ENCODE assay signal across 19 mouse cellular contexts in genomic region chr14:73424961-73425360, GRCm38 (mm10). TPM values are rescaled to one million over a fixed set of nuclear protein-coding genes. Genes with fewer than 3 reads are reported as not detected.
DNase-seq lines count a peak whose midpoint lies in the region; ATAC-seq and TF ChIP-seq lines count a peak whose summit lies in the region.
"Had no signal": no experiment of that assay in that cellular context is flagged by ENCODE, and none has a peak within 500 bp of the region (broad histone marks: within the 10 kb centered on the region; RNA-seq: fewer than 3 reads in every experiment).

No protein-coding gene starts in this region.

- H3K27ac ChIP-seq in hindbrain, embryonic 15.5 days (replicated peaks), result 0 out of 2 replicates have a peak overlapping the region, but pooled peaks have one; percentile 20
- H3K27ac ChIP-seq in hindbrain, embryonic 16.5 days (ENCODE audit: low read depth, low read length), result no peak overlapping the region
- H3K27ac ChIP-seq in midbrain, postnatal 0 days (ENCODE audit: low read depth, low read length), result no peak overlapping the region
- H3K27ac ChIP-seq in midbrain, embryonic 16.5 days (ENCODE audit: low read length), result no peak overlapping the region
- H3K27ac ChIP-seq in forebrain, postnatal 0 days (ENCODE audit: low read depth, low read length), result 0 out of 2 replicates have a peak overlapping the region, but pooled peaks have one; percentile 15
- H3K27ac ChIP-seq: heart, embryonic 13.5 days; intestine, embryonic 15.5 days; kidney, postnatal 0 days; limb, embryonic 15.5 days; midbrain, embryonic 10.5 days; neural tube, embryonic 15.5 days had no signal

- no peaks in the 10 kb centered on the region for H3K27me3 ChIP-seq in hindbrain, embryonic 15.5 days
- H3K27me3 ChIP-seq in hindbrain, embryonic 16.5 days (replicated peaks; ENCODE audit: control insufficient read depth, insufficient read depth, low read length), result no peaks in the 10 kb centered on the region
- H3K27me3 ChIP-seq in midbrain, postnatal 0 days (ENCODE audit: insufficient read depth, low read length), result no peaks in the 10 kb centered on the region
- H3K27me3 ChIP-seq in midbrain, embryonic 16.5 days (ENCODE audit: control insufficient read depth, insufficient read depth, low read depth, low read length), result no peaks in the 10 kb centered on the region
- H3K27me3 ChIP-seq in forebrain, postnatal 0 days (ENCODE audit: insufficient read depth, low read length), result no peaks in the 10 kb centered on the region
- H3K27me3 ChIP-seq: heart, embryonic 13.5 days; intestine, embryonic 15.5 days; limb, embryonic 15.5 days; neural tube, embryonic 15.5 days had no signal

- DNase-seq in midbrain, postnatal 0 days (ENCODE audit: low spot score), result peak; percentile 60
- DNase-seq in cerebellum, adult 8-10 months, result peak; percentile 76
- DNase-seq in forebrain, postnatal 0 days, result peak; percentile 53
- DNase-seq in thymus, postnatal 0 days (ENCODE audit: low spot score), result no peak
- no peak for DNase-seq in urinary bladder, postnatal 10 days (ENCODE audit: low spot score)
- DNase-seq: heart, postnatal 4 days; right cerebral cortex, postnatal 25 days; thymus, postnatal 14 days had no signal

- H3K9me3 ChIP-seq in hindbrain, embryonic 15.5 days, result no peaks in the 10 kb centered on the region
- H3K9me3 ChIP-seq in hindbrain, embryonic 16.5 days (ENCODE audit: control insufficient read depth, low read length), result no peaks in the 10 kb centered on the region
- H3K9me3 ChIP-seq in midbrain, postnatal 0 days (ENCODE audit: low read length), result no peaks in the 10 kb centered on the region
- H3K9me3 ChIP-seq in midbrain, embryonic 16.5 days (replicated peaks; ENCODE audit: control insufficient read depth, low read length, poor library complexity, severe bottlenecking), result no peaks in the 10 kb centered on the region
- no peaks in the 10 kb centered on the region for H3K9me3 ChIP-seq in forebrain, postnatal 0 days (ENCODE audit: low read length)
- H3K9me3 ChIP-seq: G1E; intestine, embryonic 15.5 days; limb, embryonic 15.5 days; midbrain, embryonic 10.5 days; neural tube, embryonic 15.5 days had no signal

- no peak for ATAC-seq in hindbrain, embryonic 15.5 days (ENCODE audit: low FRiP score, low read depth)
- ATAC-seq in hindbrain, embryonic 16.5 days, result no peak
- ATAC-seq in midbrain, postnatal 0 days (ENCODE audit: low FRiP score), result no peak
- ATAC-seq in midbrain, embryonic 16.5 days, result no peak
- ATAC-seq in forebrain, postnatal 0 days, result no peak
- ATAC-seq: intestine, embryonic 15.5 days had no signal

- H3K9ac ChIP-seq in hindbrain, embryonic 15.5 days, result no peak overlapping the region
- no peak overlapping the region for H3K9ac ChIP-seq in hindbrain, embryonic 16.5 days (ENCODE audit: low read depth, low read length)
- no peak overlapping the region for H3K9ac ChIP-seq in midbrain, postnatal 0 days (replicated peaks; ENCODE audit: low read length, poor library complexity, severe bottlenecking)
- H3K9ac ChIP-seq in midbrain, embryonic 16.5 days (ENCODE audit: low read depth, low read length), result no peak overlapping the region
- no peak overlapping the region for H3K9ac ChIP-seq in forebrain, postnatal 0 days
- H3K9ac ChIP-seq: heart, embryonic 13.5 days; intestine, embryonic 15.5 days; limb, embryonic 15.5 days; neural tube, embryonic 15.5 days had no signal

- H3K4me2 ChIP-seq in hindbrain, embryonic 15.5 days, result no peak overlapping the region
- no peak overlapping the region for H3K4me2 ChIP-seq in hindbrain, embryonic 16.5 days (ENCODE audit: low read length)
- H3K4me2 ChIP-seq in midbrain, postnatal 0 days (ENCODE audit: low read depth, low read length, poor library complexity, severe bottlenecking), result no peak overlapping the region
- no peak overlapping the region for H3K4me2 ChIP-seq in midbrain, embryonic 16.5 days (ENCODE audit: low read length)
- no peak overlapping the region for H3K4me2 ChIP-seq in forebrain, postnatal 0 days (ENCODE audit: low read depth)
- H3K4me2 ChIP-seq: heart, embryonic 13.5 days; intestine, embryonic 15.5 days; limb, embryonic 15.5 days; neural tube, embryonic 15.5 days had no signal

- no peak overlapping the region for H3K4me3 ChIP-seq in hindbrain, embryonic 15.5 days
- H3K4me3 ChIP-seq in hindbrain, embryonic 16.5 days (ENCODE audit: low read length), result no peak overlapping the region
- H3K4me3 ChIP-seq in midbrain, postnatal 0 days (ENCODE audit: low read depth, low read length), result no peak overlapping the region
- no peak overlapping the region for H3K4me3 ChIP-seq in midbrain, embryonic 16.5 days (ENCODE audit: low read depth, low read length)
- no peak overlapping the region for H3K4me3 ChIP-seq in forebrain, postnatal 0 days (ENCODE audit: low read depth, low read length)
- H3K4me3 ChIP-seq: heart, embryonic 13.5 days; intestine, embryonic 15.5 days; limb, embryonic 15.5 days; midbrain, embryonic 10.5 days; myocyte; neural tube, embryonic 15.5 days had no signal

- H3K4me1 ChIP-seq in hindbrain, embryonic 15.5 days (replicated peaks), result 0 out of 2 replicates have a peak, but pooled peaks cover 3% of the 10 kb centered on the region
- no peaks in the 10 kb centered on the region for H3K4me1 ChIP-seq in hindbrain, embryonic 16.5 days (ENCODE audit: control insufficient read depth, insufficient read depth, low read depth, low read length)
- H3K4me1 ChIP-seq in midbrain, postnatal 0 days (ENCODE audit: insufficient read depth, low read length), result no peaks in the 10 kb centered on the region
- H3K4me1 ChIP-seq in midbrain, embryonic 16.5 days (ENCODE audit: control insufficient read depth, insufficient read depth, low read length), result no peaks in the 10 kb centered on the region
- H3K4me1 ChIP-seq in forebrain, postnatal 0 days (ENCODE audit: insufficient read depth), result no peaks in the 10 kb centered on the region; the same call in 1 of the 2 replicates
- H3K4me1 ChIP-seq: heart, embryonic 13.5 days; intestine, embryonic 15.5 days; limb, embryonic 15.5 days; midbrain, embryonic 10.5 days; neural tube, embryonic 15.5 days had no signal

- TF ChIP-seq CTCF in midbrain, postnatal 0 days (IDR thresholded peaks at IDR 0.05), result no peak
- no peak for TF ChIP-seq CTCF in forebrain, postnatal 0 days (IDR thresholded peaks at IDR 0.05; ENCODE audit: low read depth)

- no peaks in the 10 kb centered on the region for H3K36me3 ChIP-seq in hindbrain, embryonic 15.5 days
- no peaks in the 10 kb centered on the region for H3K36me3 ChIP-seq in hindbrain, embryonic 16.5 days (ENCODE audit: control insufficient read depth, insufficient read depth, low read length)
- H3K36me3 ChIP-seq in midbrain, postnatal 0 days (ENCODE audit: insufficient read depth, low read length), result no peaks in the 10 kb centered on the region
- no peaks in the 10 kb centered on the region for H3K36me3 ChIP-seq in midbrain, embryonic 16.5 days (ENCODE audit: control insufficient read depth, insufficient read depth, low read length)
- no peaks in the 10 kb centered on the region for H3K36me3 ChIP-seq in forebrain, postnatal 0 days (ENCODE audit: insufficient read depth)
- H3K36me3 ChIP-seq: G1E; heart, embryonic 13.5 days; intestine, embryonic 15.5 days; limb, embryonic 15.5 days; midbrain, embryonic 10.5 days; neural tube, embryonic 15.5 days had no signal

- 52% methylated on average over 6 of the region's 6 CpGs for WGBS in hindbrain, embryonic 15.5 days
- WGBS in hindbrain, embryonic 16.5 days, result 42% methylated on average over 6 of the region's 6 CpGs
- 47% methylated on average over 6 of the region's 6 CpGs for WGBS in midbrain, postnatal 0 days
- 43% methylated on average over 6 of the region's 6 CpGs for WGBS in midbrain, embryonic 16.5 days
- 23% methylated on average over 6 of the region's 6 CpGs for WGBS in forebrain, postnatal 0 days

RNA-seq across cellular contexts. Expression of gene Itm2b, which starts 39.9 kb away (rescaled TPM):
- polyA plus RNA-seq in hindbrain, embryonic 15.5 days (2015; fragmentation: Nextera tagmentation; extraction: Ambion mirVana), result 709 and 713 TPM in 2 replicates
- 786 and 849 TPM in 2 replicates for polyA plus RNA-seq in hindbrain, embryonic 16.5 days (2015; fragmentation: Nextera tagmentation; extraction: Ambion mirVana)
- 381 and 427 TPM in 2 replicates for total RNA-seq in midbrain, postnatal 0 days (2014; rRNA removed)
- polyA plus RNA-seq in midbrain, postnatal 0 days (2015; fragmentation: Nextera tagmentation; extraction: Ambion mirVana), result 855 and 913 TPM in 2 replicates
- 627 and 698 TPM in 2 replicates for polyA plus RNA-seq in midbrain, embryonic 16.5 days (2015; fragmentation: Nextera tagmentation; extraction: Ambion mirVana)
- 317 and 332 TPM in 2 replicates for total RNA-seq in forebrain, postnatal 0 days (2014; rRNA removed)
- polyA plus RNA-seq in forebrain, postnatal 0 days (2015; fragmentation: Nextera tagmentation; extraction: Ambion mirVana), result 802 and 892 TPM in 2 replicates
- polyA plus RNA-seq in thymus, postnatal 0 days (2015; fragmentation: Nextera tagmentation; extraction: Ambion mirVana), result 1,456 and 1,514 TPM in 2 replicates

Comparison
In these comparisons a context has a peak if more than half of its experiments do, and no peak if none do; other contexts are left out.
1. H3K27ac ChIP-seq: peak in hindbrain, embryonic 15.5 days (single experiment) and forebrain, postnatal 0 days (single experiment); none in hindbrain, embryonic 16.5 days (single experiment), midbrain, postnatal 0 days (single experiment) and midbrain, embryonic 16.5 days (single experiment).
2. DNase-seq: peak in midbrain, postnatal 0 days (single experiment), cerebellum, adult 8-10 months (single experiment) and forebrain, postnatal 0 days (single experiment); none in thymus, postnatal 0 days (single experiment) and urinary bladder, postnatal 10 days (single experiment).